Mouse (Mus musculus) cerebellum, postnatal 14 days (tissue): ENCODE results near the gene Synrg.
A peak's percentile ranks its signal among the peaks of the same experiment; 100 is the strongest.

Experiments
- DNase-seq, 2 experiments: peaks; one replicate each; pipeline ENCODE4 v3.0.0; 2021; ENCODE audit warnings: mixed read lengths in 2 of 2

The Synrg gene

DNA sequence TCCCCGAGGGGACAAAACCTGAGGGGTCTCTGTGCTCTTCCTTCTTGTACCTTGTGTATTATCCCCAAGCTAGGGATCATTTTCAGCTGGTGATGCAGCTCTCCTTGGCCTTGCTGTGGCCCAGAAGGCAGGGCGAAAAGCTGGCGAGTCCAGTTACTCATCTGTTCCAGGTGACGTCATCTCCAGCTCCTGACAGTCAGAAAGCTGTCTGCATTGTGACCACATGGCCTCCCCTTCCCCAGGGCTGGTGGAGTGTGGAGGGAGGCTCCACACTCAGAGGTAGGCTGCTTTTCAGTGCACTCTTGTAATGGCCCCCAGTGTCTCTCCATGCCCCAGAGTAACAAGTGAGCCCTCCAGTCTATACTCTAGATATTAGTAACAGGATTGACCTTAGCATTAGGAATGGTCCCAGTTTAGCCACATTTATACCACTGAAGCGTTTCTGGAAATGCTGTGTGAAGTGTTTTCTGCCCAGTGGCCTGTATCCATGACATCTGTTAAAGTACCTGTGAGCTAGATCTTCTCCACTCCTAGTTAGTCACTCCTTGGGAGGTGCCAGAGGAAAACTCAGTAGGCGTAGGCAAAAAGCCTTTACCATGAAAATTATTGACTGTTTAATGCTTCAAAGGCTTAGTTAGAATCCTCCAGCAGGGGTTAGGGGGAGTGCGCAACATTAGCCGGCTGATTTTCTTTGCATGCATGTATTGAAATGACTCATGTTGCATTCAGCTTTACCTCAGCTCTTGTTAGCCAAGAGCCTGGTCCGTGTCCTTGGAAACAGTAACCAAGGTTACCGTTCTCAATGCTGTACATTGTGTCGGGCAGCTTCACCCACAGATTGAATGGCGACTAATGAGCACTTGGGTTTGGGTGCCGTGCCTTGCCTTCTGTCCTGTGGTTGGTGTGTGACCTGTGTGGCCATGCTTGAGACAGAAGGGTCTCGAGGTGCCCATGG is 78.9 kb downstream of the Synrg start:
- peak; percentile 54 to 68 for DNase-seq

DNA sequence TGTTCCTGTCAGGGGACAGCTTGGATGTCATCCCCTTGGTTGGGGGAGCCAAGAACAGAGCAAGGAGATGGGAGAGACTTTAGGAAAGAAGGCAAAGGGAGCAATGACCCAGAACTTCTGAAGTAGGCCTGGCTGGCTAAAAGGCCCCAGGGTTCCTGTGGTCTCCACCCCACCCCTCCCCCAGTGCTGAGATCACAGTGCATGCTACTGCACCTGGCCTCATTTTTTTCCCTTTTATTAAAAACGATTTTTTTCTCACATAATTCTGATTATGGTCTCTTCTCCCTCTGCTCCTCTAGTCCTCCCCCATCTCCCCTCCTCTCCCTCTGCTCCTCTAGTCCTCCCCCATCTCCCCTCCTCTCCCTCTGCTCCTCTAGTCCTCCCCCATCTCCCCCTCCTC is 80.8 kb downstream of the Synrg start:
- DNase-seq = no peak

DNA sequence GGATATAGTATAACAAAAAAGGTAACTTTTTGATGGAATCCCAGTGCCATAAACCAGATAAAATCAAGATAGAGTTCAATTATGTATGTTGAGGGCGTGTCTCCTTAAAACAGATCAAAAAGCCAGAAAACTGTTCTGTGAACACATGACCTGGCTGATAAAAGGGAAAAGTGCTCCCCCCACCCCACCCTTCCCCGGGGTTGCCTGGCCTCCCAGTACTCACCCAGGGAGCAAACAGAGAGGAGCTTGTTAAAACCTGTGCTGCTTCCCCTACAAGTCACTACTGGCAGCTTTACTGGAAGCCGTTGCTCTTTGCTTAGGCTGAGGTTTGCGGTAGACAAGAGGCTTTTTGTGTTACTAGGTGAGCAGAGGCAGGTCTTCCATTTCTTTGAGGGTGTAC is 83.0 kb downstream of the Synrg start:
- no peak for DNase-seq

DNA sequence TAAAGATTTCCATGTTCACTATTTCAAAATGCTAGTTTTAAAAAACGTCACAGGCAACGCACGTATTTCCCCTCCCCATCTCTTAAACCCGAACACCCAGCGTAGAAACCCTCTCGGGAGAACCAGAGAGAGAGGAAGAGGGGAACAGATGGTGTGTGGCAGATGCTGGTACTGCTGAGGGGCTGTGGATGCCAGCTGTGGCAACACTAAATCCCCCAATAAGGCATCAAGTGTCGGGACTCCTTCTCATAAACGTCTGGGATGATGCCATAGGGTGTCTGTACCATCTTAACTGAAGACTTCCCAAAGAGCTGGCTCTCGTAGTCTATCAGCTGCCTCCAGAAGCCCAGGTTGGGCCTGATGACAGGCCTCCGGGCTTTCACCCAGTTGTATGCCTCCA is 84.2 kb downstream of the Synrg start:
- DNase-seq = no peak

- no peak for DNase-seq
These were observed 88.8 kb downstream of the Synrg start for GRCm38 (mm10) chr11:84053055-84053454.

GRCm38 (mm10) chr11:84053524-84054163 is 89.4 kb downstream of the Synrg start:
- DNase-seq = peak; percentile 96 to 98

- DNase-seq = no peak
These were observed 93.2 kb downstream of the Synrg start for GRCm38 (mm10) chr11:84057418-84057817.

DNA sequence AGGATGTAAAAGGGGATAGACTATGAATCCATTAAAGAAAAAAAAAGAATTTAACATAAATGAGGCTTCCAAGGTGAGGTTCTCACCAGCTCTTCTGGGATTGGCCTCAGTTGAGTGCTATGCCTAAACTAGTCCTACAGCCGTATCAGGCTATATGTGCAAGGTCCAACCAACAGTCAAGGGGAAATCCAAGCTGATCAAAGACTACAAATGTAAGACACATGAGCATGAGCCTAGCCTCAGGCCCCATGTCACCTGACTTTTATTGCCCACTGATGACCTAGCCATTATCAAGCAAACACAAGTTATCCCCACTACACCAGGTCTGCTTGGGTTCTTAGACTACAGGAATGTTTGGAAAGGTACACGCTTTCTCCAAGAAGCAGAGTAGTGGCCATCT is 95.6 kb downstream of the Synrg start:
- DNase-seq = no peak

- DNase-seq = no peak
These were observed 96.4 kb downstream of the Synrg start for GRCm38 (mm10) chr11:84060635-84061034.

- no peak for DNase-seq
These were observed 97.7 kb downstream of the Synrg start for GRCm38 (mm10) chr11:84061881-84062280.

DNA sequence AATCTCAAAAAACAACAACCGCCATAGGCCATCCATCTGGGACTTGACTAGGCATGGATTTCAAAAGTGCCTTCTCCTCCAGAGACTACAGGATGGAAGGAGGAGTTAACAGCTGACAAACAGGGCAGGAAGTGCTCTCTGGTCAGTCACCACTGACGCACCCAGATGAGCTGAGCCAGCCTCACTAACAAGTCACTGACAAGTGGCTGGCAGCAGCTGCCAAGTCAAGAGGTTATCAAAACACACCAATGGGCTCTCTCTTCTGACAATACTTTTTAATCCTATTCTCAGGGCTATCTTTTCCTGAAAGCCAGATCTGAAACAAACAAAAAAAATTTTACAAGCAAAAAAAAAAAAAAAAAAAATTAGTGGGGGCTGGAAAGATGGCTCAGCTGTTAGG is 98.6 kb downstream of the Synrg start:
- DNase-seq = no peak

GRCm38 (mm10) chr11:84063631-84064209 is 99.5 kb downstream of the Synrg start:
- DNase-seq = no peak

DNA sequence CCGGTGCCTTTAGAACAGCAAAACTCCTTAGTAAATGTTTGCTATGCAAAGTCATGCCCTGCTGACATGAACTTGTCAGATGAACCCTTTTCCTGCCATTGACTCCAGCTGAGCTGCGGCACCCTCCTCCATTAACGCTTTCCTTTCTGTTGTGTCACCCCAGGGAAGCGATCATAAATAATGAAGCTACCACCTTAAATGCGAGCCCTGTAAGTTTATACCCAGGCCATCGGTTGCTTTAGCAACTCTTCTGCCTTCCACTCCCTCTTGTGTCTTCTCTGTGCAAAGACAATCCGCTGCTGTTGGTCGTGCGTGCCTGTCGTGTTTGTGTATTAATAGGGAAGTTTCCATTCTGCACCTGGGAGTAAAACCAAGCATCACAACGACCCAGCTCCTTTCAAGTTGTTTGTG is 101.8 kb downstream of the Synrg start:
- peak; percentile 60 to 62 for DNase-seq

DNA sequence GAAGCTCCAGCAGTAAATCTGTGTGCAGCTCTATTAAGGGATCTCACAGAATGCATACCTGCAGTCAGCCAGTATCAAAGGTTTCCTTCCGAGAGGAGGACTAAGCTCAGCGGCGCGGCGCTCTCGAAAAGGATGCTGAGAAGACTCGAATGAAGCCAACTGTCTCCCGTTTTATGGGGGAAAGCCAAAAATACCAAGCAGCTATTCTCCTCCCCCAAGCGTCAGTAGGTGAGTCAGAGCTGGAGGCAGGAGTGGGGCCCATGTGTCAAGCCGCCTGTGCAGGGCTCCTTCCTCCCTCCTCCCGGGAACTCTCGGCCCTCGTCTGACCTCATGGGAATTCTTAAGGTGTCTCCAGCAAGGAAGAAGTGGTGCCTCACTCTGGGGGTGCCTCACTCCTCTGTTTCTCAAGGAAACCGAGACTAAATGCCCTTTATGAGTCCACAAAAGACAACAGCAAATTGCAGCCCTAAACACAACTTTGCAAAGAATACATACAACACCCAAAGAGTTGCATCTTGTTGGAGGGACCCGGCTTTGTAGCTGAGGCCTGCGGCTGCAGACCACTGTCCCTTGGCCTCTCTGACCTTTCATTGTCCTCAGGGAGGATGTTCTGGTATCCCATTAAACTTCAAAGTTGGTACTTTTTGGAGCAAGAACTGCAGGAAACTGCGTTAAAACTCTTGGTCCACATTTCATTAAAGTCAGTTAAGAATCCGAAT is 102.9 kb downstream of the Synrg start:
- peak; percentile 74 to 81 for DNase-seq

GRCm38 (mm10) chr11:84067720-84068190 is 103.5 kb downstream of the Synrg start:
- DNase-seq = no peak

- DNase-seq = peak; percentile 78 to 88
These were observed 104.2 kb downstream of the Synrg start for GRCm38 (mm10) chr11:84068191-84069033.

DNA sequence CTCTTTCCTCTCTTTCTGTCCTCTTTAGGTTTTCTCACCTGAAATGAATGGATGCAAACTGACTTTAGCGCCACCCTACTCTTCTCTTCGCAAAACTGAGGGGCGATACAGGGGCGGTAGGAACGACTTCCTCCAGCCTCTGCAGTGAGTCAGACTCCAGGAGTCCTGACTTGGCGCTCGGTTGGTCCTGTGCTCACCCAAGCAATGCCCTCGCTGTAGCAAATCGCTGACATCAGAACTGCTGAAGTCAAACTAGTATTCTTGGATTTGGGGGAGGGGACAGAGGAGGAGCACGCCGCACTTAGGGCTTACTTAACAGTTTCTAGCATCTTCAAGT is 104.8 kb downstream of the Synrg start, which contains the start of gene Dusp14:
Gene Dusp14, minus strand, starts transcription at position 228 of the 337 bp plus-strand sequence.
- no peak for DNase-seq

- no peak for DNase-seq
These were observed 108.8 kb downstream of the Synrg start for GRCm38 (mm10) chr11:84072904-84073651.

DNA sequence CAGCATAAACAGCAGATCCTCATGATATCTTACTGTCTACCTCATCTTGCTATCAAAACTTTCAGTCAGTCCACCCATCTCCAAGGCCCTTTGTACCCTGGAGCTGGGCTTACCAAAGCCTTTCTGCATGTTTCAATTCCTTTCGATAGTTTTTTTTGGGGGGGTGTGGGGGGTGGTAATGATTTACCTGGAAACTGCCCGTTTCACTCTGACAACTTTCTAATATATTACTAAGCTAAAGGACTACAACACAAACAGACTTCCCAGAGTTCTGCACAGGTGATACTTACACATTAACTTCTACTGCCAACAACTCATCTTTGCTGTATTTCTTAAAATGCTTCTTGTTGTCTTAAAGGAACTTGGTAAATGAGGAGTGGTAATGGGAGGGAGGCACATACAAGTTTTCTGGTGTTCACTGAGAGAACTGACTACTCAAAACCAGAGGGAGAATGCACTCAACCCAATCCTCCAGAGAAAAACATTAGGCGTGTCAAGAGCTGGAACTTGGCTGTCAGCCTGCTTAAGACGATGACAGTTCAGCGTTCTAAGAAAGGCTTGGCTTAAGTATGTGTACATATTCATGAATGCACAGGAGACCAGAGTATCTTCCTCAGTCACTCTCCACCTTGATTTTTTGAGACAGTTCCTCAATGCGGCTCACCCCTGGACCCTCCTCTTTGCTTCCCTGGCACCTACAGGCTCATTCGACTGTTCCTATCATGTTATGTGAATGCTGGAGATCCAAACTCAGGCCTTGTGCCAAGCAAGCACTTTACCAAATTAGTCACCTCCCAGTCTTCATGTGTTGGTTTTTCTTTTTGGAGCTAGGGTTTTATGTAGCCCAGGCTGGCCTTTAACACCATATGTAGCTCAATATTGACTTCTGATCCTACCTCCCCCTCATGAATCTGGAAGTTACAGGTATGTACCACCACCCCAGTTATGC is 109.9 kb downstream of the Synrg start:
- no peak for DNase-seq

DNA sequence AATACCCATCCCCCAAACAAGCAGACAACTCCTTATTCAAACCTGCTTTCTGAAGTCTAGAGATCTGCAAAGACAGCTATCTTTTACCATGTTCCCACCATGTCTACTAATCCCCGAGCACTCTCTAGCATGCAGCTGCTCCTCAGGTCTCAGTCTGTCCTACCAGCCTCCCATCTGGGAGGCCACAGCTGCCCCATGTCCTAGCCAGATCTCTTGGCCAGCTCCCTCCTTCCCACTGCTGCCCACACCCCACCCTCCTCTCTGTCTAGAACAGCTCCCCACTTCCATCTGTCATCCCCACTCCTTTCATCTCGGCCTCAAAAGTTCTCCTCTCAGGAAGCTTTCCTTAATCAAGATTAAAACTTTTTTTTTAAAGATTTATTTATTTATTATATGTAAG is 112.8 kb downstream of the Synrg start:
- DNase-seq = peak in 1 of 2 experiments; percentile 36
